Mouse (Mus musculus): ENCODE results near the gene Gnl2.

Gnl2 gene

GRCm38 (mm10) chr4:125084403-125085345 is 68.3 kb downstream of the Gnl2 start, which contains the start of gene Meaf6:
Gene Meaf6, plus strand, starts transcription at chr4:125085134.
- ATAC-seq (ENCODE audit: low TSS enrichment), result peak; percentile 85

GRCm38 (mm10) chr4:125085346-125085841 is 69.0 kb downstream of the Gnl2 start:
- ATAC-seq (ENCODE audit: low TSS enrichment), result peak; percentile 80

DNA sequence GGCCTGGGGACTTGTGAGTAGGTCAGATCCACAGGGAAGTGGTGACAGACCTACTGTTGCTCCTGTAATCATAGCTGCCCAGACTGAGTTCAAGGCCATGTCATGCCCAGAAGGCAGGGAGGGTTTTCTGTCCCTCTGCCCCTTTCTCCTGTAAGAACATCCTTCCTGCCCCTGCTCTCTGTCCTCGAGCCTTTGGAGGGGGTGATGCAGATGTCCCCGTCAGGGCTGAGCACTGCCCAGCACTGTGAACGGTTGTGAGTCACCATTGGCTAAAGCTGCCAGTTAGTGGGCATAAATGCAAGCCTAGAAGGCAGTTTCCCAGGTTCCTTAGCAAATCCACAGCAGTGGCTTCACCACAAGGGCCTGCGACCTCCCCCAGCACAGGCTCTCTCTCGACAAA is 76.6 kb downstream of the Gnl2 start:
- ATAC-seq (ENCODE audit: low TSS enrichment), result no peak

DNA sequence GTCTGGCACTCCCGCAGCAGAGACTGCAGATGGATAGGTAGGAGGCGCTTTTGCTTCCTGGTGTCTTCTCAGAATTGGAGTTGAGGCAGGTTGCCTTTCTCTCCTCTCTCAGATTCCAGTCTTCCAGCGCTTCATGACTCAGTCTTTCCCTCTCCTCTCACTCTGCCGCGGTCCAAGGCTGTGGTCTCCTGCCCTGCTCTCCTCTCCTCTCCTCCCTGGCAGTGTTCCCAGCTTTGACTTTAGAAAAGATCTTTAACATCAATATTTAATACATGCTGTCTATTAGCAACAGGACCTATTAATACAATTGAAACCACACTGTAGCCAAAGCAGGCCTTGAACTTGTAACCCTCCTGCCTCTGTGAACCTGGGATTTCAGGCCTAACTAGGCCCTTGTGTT is 79.7 kb downstream of the Gnl2 start:
- no peak for ATAC-seq (ENCODE audit: low TSS enrichment)

GRCm38 (mm10) chr4:125097412-125097811 is 81.0 kb downstream of the Gnl2 start:
- no peak for ATAC-seq (ENCODE audit: low TSS enrichment)

GRCm38 (mm10) chr4:125099458-125099857 is 83.1 kb downstream of the Gnl2 start:
- ATAC-seq (ENCODE audit: low TSS enrichment), result peak; percentile 47; the same call in 1 of the 2 replicates

DNA sequence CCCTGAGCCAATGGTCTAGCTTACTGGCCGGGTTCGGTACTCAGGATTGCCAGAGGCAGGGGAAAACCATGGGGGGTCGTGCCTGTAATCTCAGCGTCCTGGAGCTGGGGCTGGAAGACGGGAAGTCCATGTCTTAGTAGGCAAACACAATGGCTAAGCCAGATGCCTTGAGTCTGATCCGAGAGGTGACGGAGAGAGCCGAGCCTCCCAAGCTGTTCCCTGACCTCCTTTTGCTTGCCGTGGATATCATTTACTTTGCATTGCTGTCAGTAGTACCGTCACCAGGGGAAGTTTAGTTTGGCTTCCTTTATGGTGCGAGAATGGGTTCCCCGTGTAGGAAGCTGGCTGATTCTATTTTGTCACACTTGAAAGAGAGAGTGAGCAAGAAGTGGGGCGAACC is 84.9 kb downstream of the Gnl2 start:
- peak; percentile 78 for ATAC-seq (ENCODE audit: low TSS enrichment)
